Mouse (Mus musculus) spleen, postnatal 36 days (tissue): ENCODE measurements at regions not wholly inside any gene's neighbourhood (a gene's known extent, or its start where the extent isn't known, plus 50 kb on each side); places are given as distances from the start of the nearest gene placed in this dataset.

Source experiments
- DNase-seq, 2 experiments: peaks; one replicate each; pipeline ENCODE4 v3.0.0; 2022; ENCODE audit warnings: low spot score in 2 of 2, mixed read lengths in 1 of 2

- DNase-seq: no peak
Measured at GRCm38 (mm10) chr2:21267149-21267761, 61.7 kb downstream of the Thnsl1 start.

- no peak for DNase-seq
Measured at GRCm38 (mm10) chr2:21269989-21270846, 64.7 kb downstream of the Thnsl1 start.

- no peak for DNase-seq
Measured at GRCm38 (mm10) chr2:21273416-21273815, 67.9 kb downstream of the Thnsl1 start.

- no peak for DNase-seq
Measured at GRCm38 (mm10) chr2:21275315-21275714, 69.8 kb downstream of the Thnsl1 start.

- peak; percentile 8 to 9 for DNase-seq
Measured at GRCm38 (mm10) chr2:21280794-21281420, 75.4 kb downstream of the Thnsl1 start.

GRCm38 (mm10) chr2:21282505-21283200, 77.1 kb downstream of the Thnsl1 start:
- DNase-seq: no peak

- no peak for DNase-seq
Measured at GRCm38 (mm10) chr2:21284881-21285280, 79.4 kb downstream of the Thnsl1 start.

- DNase-seq: no peak
Measured at GRCm38 (mm10) chr2:21287786-21288185, 79.6 kb upstream of the Gpr158 start.

- no peak for DNase-seq
Measured at GRCm38 (mm10) chr2:21292669-21293151, 74.6 kb upstream of the Gpr158 start.

- no peak for DNase-seq
Measured at GRCm38 (mm10) chr2:21294002-21294401, 73.3 kb upstream of the Gpr158 start.

- DNase-seq: no peak
Measured at GRCm38 (mm10) chr2:21299681-21300080, 67.7 kb upstream of the Gpr158 start.
